In the genomic region with DNA sequence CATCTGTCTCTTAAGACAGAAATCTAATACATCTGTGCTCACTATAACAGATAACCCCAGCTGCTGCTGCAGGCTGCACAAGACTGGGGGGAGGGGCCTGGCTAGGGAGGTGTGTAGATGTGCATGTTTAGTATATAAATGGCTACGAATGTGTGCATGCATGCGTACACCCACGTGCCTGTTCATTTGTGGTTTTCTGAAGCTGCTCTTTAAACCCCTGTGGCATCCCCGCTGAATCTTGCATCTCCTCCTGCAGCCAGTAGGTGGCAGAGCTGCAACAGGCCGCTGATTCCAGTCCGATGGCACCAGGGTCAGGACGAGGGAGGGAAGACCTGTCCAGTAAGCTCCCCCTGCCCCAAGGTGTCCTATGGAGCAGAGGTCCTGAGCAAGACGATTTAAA, we compare ENCODE assay signal across 8 mouse cellular contexts.
DNase-seq lines count a peak whose midpoint lies in the region; ATAC-seq lines count a peak whose summit lies in the region.

No protein-coding gene starts in this region.

- no peaks in the 10 kb centered on the region for H3K9me3 ChIP-seq in embryonic facial prominence, embryonic 12.5 days
- no peaks in the 10 kb centered on the region for H3K9me3 ChIP-seq in kidney, embryonic 14.5 days (ENCODE audit: control insufficient read depth, low read length)
- H3K9me3 ChIP-seq in limb, embryonic 15.5 days = no peaks in the 10 kb centered on the region
- no peaks in the 10 kb centered on the region for H3K9me3 ChIP-seq in neural tube, embryonic 11.5 days (ENCODE audit: control insufficient read depth, low read length)

- 0 out of 2 replicates have a peak overlapping the region, but pooled peaks have one; percentile 19 for H3K4me2 ChIP-seq in embryonic facial prominence, embryonic 12.5 days (replicated peaks)
- no peak overlapping the region for H3K4me2 ChIP-seq in kidney, embryonic 14.5 days (replicated peaks; ENCODE audit: low read depth, low read length)
- no peak overlapping the region for H3K4me2 ChIP-seq in limb, embryonic 15.5 days
- no peak overlapping the region for H3K4me2 ChIP-seq in neural tube, embryonic 11.5 days (ENCODE audit: low read depth)

- H3K9ac ChIP-seq in embryonic facial prominence, embryonic 12.5 days = no peak overlapping the region
- H3K9ac ChIP-seq in kidney, embryonic 14.5 days (ENCODE audit: low read depth, low read length) = no peak overlapping the region
- H3K9ac ChIP-seq in limb, embryonic 15.5 days = no peak overlapping the region
- H3K9ac ChIP-seq in neural tube, embryonic 11.5 days (ENCODE audit: low read length) = no peak overlapping the region

- ATAC-seq in embryonic facial prominence, embryonic 12.5 days (ENCODE audit: insufficient number of reproducible peaks, insufficient read depth, low FRiP score, low TSS enrichment) = peak; percentile 65; the same call in 1 of the 2 replicates
- ATAC-seq in kidney, embryonic 14.5 days (ENCODE audit: low FRiP score, low TSS enrichment) = peak; percentile 72
- 0 out of 2 replicates have a peak, but pooled peaks have one; percentile 48 for ATAC-seq in limb, embryonic 15.5 days (ENCODE audit: insufficient number of reproducible peaks, low FRiP score, low TSS enrichment, low read depth)
- ATAC-seq in neural tube, embryonic 11.5 days (ENCODE audit: insufficient read depth, low FRiP score, low TSS enrichment) = peak; percentile 68

- H3K27me3 ChIP-seq in embryonic facial prominence, embryonic 12.5 days = 0 out of 2 replicates have a peak, but pooled peaks cover 3% of the 10 kb centered on the region
- H3K27me3 ChIP-seq in kidney, embryonic 14.5 days (ENCODE audit: control insufficient read depth, insufficient read depth, low read length) = no peaks in the 10 kb centered on the region
- H3K27me3 ChIP-seq in limb, embryonic 15.5 days = peaks cover 18% of the 10 kb centered on the region; the same call in 1 of the 2 replicates
- no peaks in the 10 kb centered on the region for H3K27me3 ChIP-seq in neural tube, embryonic 11.5 days (ENCODE audit: control insufficient read depth, insufficient read depth, low read length)

- no peak overlapping the region for H3K4me3 ChIP-seq in embryonic facial prominence, embryonic 12.5 days
- H3K4me3 ChIP-seq in kidney, embryonic 14.5 days (ENCODE audit: low read length) = no peak overlapping the region
- no peak overlapping the region for H3K4me3 ChIP-seq in limb, embryonic 15.5 days
- no peak overlapping the region for H3K4me3 ChIP-seq in neural tube, embryonic 11.5 days (ENCODE audit: low read depth, low read length)

- H3K27ac ChIP-seq in embryonic facial prominence, embryonic 12.5 days = no peak overlapping the region
- no peak overlapping the region for H3K27ac ChIP-seq in kidney, embryonic 14.5 days (ENCODE audit: low read depth, low read length)
- no peak overlapping the region for H3K27ac ChIP-seq in limb, embryonic 15.5 days
- no peak overlapping the region for H3K27ac ChIP-seq in neural tube, embryonic 11.5 days (ENCODE audit: low read depth, low read length)

- H3K4me1 ChIP-seq in embryonic facial prominence, embryonic 12.5 days = peaks cover 20% of the 10 kb centered on the region; the same call in 1 of the 2 replicates
- 0 out of 2 replicates have a peak, but pooled peaks cover 6% of the 10 kb centered on the region for H3K4me1 ChIP-seq in kidney, embryonic 14.5 days (ENCODE audit: control insufficient read depth, insufficient read depth, low read length)
- H3K4me1 ChIP-seq in limb, embryonic 15.5 days = peaks cover 14% of the 10 kb centered on the region
- peaks cover 6% of the 10 kb centered on the region for H3K4me1 ChIP-seq in neural tube, embryonic 11.5 days (ENCODE audit: control insufficient read depth, insufficient read depth, low read length)

- WGBS in embryonic facial prominence, embryonic 12.5 days = 4% methylated on average over 8 of the region's 8 CpGs
- 5% methylated on average over 8 of the region's 8 CpGs for WGBS in kidney, embryonic 14.5 days
- 4% methylated on average over 8 of the region's 8 CpGs for WGBS in limb, embryonic 15.5 days
- WGBS in neural tube, embryonic 11.5 days = 6% methylated on average over 8 of the region's 8 CpGs

- H3K36me3 ChIP-seq in embryonic facial prominence, embryonic 12.5 days = no peaks in the 10 kb centered on the region
- H3K36me3 ChIP-seq in kidney, embryonic 14.5 days (ENCODE audit: control insufficient read depth, insufficient read depth, low read length) = no peaks in the 10 kb centered on the region
- no peaks in the 10 kb centered on the region for H3K36me3 ChIP-seq in limb, embryonic 15.5 days
- no peaks in the 10 kb centered on the region for H3K36me3 ChIP-seq in neural tube, embryonic 11.5 days (ENCODE audit: control insufficient read depth, insufficient read depth, low read length)

- DNase-seq in A20 (ENCODE audit: low read depth, low spot score) = peak; percentile 79
- DNase-seq in adrenal gland, postnatal 14 days = peak; percentile 84
- peak; percentile 72 for DNase-seq in heart, adult 8-10 months (ENCODE audit: low spot score)
- DNase-seq in neural tube, embryonic 11.5 days (ENCODE audit: low spot score) = peak; percentile 80
- DNase-seq in testis, postnatal 10 days (ENCODE audit: low spot score) = peak; percentile 80
